Mouse (Mus musculus) right cerebral cortex, postnatal 14 days (tissue): ENCODE data around the gene Mphosph6.

Source experiments
- DNase-seq: peaks from one replicate; pipeline ENCODE4 v3.0.0; 2022

Gene Mphosph6

DNA sequence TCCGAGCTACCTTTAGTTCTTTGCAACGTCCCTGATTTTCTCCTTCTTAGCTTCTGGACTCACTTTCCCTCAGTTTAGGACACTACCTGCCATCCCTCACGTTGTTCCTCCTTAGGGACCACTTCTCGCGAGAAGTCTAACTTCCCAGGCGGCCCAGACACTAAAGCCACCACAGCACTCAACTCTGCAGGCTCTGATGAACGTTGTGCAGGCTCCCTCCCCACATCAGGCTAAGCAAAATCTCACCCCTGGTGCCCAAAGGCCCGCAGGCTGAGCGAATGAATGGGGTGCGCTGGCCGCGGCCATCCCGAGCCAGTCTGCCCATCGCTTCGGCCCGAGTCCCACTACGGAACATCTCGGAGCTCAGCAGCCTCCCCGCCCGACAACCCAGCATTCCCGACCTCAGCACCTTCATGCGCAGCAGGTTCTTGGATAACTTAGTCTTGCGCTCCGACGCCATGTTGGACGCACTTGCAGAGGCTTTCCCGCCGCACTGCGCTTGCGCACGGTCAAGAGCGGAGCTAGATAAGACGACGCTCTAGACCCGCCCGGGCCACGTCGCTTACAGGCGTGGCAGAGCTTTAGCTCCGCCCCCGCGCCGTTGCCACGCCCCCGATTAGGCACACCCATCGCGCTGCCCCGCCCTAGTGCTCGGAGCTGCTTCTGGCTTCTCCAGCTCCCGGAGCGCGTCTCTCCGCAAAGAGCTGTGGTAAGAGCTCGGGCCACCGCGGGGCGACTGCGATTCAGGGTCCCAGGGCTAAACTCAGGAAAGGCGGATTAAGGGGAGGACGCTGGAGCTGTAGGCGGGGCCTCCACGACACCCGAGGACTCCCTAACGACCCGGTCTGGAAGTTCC, at the start of gene Mphosph6:
Mphosph6 (minus strand) TSS at position 501 of the 856 bp plus-strand sequence.
- DNase-seq, result peak; percentile 99

DNA sequence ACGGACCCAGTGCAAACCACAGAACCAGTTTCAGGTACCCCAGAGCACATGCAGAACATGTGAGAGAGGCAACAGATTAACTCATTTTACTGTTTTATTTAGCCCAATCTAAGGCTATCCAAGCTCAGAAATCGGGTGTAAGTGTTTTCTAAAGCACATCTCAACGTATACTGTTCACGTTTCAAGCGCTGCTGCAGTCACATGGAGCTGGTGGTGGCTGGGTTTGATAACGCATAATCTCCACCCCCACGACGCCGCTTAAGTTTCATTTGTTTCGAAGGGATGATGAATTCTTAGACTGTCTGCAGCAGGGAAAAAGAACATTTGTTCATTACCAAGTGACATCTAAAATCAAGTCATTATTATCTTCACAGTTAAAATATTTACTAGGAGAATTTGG, 48.7 kb upstream of the Mphosph6 start:
- DNase-seq, result no peak

DNA sequence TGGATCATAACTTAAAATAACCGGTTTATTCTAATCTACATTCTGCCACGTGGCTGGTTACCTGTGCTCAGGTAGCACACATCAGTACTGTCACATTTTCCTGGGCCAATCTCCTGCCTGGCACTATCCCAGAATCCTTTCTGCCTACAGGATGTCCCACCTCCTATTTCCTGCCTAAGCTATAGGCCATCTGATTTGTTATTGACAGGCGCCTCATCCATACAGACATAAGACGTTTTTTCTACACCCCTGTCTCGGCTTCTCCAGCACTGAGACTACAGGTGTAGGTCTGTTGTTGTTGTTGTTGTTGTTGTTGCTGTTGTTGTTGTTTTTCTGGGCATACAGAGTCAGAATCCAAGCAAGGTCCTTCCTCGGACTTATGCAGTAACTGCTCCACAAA, 46.1 kb upstream of the Mphosph6 start:
- DNase-seq, result no peak

DNA sequence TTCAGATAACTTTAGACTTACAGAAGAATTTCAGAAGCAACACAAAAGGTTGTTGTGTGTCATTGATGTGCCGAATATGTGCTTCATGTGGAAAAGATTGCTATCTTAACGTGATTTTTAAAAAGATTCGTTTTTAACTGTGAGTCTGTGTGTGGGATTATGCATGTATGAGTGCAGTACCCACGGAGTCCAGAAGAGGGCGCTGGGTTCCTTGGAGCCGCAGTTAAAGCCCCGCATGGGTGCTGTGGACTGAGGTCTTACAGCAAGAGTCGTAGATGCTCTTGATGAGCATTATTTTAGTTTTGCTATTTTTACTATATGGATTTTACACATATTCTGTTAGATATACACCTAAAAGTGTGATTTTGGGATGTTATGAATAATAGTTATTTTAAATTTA, 42.0 kb upstream of the Mphosph6 start:
- no peak for DNase-seq

DNA sequence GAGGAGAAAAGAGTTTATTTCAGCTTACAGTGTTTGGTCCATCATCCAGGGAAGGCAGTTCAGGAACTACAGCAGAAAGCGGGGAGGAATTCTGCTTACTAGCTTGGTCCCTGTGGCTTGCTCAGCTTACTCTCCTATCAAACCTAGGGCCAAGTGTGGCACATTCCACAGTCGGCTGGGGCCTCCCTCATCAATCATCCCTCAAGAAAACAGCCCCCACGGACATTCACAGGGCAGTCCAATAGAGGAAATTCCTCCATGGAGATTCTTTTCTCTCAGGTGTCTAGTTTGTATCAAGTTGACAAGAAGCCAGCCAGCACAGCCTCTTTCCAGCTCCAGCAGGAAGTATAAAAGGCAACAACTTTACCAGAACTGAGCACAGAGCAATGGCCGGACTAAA, 11.8 kb upstream of the Mphosph6 start:
- DNase-seq, result no peak

DNA sequence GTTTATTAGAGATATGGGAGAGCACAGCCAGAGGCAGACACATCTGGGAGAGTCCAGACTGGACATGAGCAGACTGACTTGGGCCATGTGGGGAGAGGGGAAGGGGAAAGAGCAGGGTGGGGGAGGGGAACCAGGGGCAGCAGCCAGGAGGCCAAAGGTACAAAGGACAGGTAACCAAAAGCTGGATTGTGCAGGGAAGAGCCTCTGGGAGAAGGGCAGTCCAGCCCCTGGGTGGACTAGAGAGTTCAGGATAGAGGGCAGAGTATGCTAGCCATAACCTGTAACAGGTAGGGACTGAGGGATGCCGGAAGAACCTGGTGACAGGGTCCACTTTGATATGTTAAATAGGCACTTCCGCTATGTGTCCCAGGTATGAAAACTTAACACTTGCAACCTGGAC, 8.9 kb upstream of the Mphosph6 start:
- no peak for DNase-seq

DNA sequence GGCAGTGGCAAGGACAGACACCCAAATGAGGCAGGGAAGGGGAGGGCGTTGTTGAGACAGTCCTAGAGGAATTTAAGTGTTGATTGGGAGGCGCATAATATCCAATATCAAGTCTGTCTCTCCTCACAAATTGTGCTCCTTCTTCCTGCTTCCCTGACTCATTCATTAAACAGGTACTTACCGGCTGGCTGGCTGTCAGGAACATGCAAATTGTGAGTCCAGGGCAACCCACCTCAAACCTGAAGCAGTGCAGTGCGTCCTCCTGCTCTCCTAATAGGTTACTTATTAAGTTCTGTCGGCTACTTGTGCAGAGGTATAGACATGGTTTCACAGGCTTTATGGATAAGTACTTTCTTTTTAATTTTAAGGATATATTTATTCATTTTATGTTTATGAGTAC, 3.7 kb upstream of the Mphosph6 start:
- DNase-seq, result no peak

DNA sequence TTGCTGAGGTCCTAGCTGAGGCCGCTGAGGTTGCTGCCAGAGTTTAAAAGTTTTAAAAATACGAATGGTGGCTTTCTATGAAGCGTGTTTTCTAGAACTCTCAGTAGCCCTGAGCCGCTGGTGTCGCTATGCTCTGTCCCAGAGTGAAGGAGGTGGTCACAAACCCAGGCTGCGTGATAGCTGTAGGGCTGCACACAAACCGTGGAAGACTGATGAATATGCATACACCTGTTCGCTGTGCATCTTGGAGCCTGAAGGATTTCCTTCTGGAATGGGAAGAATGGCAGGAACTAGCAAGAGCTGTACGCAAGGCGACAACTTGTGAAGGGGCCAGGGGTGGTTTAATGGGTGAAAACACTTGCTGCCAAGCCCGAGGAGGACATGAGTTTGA, 551 bp upstream of the Mphosph6 start:
- peak; percentile 15 for DNase-seq

DNA sequence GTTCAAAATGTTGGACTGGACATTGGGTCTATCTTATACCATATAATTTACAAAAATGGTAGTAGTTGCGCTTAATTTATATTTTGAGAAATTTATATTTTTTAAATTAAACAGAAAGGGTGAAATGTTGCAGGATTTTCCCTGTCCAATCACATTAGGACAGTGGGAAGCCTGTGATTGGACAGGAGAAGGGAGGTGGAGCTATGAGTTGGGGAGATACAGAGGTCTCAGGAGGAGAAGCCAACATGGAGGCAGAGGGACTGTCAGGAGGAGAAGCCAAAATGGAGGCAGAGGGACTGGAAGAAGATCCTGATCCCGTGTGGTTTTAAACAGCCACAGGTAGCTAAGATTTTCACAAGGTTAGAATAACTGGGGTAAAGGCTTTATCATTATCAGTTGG, 3.7 kb downstream of the Mphosph6 start:
- no peak for DNase-seq

DNA sequence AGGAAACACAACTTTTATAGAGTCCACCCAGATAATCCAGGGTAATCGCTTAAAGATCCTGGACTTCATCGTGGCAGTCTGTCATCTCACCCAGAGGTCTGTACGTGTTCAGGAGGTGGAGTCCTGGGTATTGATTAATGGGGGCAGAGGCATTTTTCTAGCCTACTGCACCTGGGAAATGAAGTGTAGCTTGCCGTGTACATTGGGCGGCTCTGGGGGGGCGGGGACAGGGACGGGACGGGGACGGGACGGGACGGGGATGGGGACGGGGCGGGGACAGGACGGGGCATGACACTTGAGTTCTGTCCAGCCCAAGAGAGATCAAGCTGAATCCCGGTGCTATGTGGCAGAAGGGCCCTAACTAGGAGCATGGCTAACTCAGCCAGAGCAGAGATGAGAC, 5.3 kb downstream of the Mphosph6 start:
- no peak for DNase-seq

DNA sequence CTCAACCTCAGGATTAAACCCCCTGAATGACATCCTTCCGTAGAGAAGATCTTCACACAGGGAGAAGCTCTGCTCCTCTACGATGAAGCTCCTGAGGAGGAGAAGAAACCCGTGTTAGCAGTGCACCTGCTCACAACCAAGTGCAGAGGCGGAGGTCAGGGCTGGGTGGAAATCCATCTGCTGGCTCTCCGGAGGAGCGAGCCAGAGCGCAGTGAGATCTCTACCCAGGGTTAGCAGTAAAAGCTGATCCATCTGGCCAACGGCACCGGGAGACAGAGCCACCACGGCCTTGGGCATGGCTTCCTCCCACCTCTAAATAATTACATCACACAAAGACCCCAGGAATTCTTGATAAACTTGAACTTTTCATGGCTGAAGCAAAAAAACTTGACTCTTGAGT, 7.2 kb downstream of the Mphosph6 start:
- no peak for DNase-seq

DNA sequence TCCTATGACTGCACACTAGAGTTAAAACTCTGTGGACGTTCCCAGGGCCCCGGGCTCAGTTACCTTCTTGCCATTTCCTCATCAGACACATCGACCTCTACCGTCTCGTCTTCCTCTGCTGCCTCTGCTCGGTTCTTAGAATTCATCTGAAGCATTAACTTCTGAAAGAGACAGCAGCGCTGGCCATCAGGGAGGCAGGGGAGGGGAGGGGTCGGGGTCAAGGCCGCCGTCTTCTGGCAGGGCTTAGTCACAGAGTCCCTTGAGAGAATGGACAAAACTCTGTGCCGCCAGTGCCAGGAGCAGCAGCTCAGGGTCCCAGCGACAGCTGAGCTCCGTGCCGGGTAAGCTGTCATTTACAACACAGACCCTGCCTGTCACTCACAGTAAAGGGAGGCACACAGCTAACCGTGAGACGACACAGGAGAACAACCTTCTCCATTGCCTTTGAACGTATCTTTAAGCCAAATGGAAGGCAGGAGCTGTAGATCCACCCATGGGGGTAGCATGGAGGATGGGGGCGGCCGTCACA, 9.1 kb downstream of the Mphosph6 start:
- no peak for DNase-seq

DNA sequence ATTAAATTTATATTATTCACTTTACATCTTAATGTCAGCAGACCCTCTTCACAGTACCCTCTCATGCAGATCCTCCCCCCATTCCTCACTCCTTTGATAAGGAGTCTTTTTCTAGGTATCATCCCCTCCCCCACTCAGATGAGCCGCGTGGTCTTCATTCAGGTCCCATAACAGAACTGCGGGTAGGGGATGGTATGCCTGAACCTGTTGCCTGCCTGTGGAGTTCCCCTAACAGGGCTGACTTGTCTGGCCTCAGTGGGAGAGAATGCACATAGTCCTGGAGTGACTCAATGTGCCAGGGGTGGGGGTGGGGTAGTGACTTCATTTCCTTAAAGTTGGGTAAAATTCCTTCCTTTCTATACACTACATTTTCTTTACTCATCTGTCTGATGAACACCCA, 15.3 kb downstream of the Mphosph6 start:
- DNase-seq, result no peak

DNA sequence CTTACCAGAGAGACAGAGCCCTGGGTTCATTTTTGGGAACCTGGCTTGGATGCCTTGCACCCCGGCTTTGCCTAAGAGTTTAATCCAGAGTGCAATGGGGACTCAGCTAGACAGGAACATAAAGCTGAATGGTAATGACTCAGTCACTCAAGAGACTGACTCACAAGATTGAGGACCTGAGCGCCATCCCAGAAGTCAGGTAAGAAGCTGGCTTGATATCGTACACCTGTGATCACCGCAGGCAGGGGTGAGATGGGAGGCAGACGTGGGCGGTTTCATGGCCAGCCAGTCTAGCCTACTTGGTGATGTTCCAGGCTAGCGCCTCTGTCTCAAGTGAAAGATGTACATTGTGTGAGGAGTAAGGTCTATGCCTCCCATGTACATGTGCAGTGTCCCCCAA, 18.7 kb downstream of the Mphosph6 start:
- DNase-seq, result no peak

DNA sequence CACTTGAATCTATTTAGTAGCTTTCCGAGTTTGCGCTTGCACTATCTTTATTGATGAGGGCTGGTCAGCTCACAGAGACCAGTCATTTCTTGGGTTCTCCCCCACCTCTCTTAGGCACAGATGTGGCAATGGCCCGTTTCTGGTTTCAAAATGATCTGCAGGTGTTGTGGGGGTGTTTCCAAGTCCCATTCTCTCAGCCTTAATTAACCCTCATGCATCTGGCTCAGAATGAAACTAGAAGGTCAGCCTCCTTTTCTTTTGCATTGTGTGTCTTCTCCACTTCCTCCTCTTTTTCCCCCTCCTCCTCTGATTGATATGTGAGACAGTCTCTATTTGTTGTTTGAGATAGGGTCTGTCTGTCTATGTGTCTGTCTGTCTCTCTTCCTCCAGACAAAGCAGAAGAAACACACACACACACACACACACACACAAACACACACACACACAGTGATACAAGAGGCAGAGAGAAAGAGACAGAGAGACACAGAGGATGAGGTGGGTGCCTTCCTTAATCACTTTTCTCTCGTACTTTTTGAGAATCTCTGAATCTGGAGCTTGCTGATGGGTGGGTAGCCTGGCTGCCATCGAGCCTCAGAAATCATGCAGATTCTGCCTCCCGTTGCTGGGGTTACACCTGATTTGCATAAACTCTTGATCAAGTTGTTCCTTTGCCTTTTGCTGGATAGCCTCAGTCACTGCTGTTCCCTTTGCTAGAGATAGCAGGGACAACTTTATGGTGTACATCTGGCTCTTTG, 20.2 kb downstream of the Mphosph6 start:
- DNase-seq, result no peak

DNA sequence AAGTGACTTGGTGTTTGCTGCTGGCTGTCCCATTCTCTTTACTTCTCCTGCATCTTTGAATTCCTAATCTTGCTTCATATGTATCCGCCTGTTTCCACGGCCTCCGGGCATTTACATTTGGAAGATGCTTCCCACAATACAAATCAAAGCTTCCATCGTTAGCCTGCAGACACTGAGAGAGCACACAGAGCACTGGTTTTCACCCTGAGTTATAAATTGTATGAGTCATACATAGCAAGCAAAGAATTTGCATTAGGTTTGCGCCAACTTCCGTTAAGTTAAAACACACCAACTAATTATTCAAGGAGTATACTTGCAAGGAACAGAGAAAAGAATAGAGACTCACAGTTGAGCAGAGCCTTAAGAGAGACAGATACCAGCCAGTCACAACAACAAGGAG, 22.4 kb downstream of the Mphosph6 start:
- DNase-seq, result no peak

DNA sequence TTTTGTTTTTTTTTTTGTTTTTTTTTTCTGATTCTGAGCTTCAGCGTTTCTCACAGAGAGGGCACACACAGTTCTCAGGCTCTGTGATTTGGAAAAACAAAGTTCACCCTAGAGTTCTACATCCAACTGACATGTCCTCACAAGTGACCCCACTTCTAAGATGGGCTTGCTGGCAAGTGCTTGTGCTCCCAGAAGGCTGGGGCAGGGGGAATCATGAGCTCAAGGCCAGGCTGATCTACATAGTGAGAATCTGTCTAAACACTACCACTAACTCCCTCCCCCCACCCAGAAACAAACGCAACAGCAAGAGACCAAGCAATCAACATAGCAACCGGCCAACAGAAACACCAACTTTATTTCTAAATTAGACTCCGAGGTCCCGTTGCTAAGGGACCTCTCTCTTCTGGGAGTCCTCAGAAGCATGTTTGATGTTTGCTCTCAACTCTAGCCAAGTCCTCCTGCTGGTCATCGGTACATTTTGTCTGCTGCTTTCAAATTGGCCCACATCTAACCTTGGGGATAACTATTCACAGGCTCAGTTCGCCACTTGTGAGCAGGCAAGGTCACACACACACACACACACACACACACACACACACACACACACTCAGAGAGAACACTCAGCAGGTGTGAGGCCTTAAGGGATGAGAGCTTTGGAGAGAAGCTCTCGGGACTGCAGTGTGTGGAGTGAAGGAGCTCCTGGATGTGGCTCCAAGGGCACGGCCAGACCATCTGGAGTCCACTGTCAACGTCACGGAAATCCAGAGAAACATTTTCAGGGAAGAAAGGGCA, 23.0 kb downstream of the Mphosph6 start:
- DNase-seq, result no peak

DNA sequence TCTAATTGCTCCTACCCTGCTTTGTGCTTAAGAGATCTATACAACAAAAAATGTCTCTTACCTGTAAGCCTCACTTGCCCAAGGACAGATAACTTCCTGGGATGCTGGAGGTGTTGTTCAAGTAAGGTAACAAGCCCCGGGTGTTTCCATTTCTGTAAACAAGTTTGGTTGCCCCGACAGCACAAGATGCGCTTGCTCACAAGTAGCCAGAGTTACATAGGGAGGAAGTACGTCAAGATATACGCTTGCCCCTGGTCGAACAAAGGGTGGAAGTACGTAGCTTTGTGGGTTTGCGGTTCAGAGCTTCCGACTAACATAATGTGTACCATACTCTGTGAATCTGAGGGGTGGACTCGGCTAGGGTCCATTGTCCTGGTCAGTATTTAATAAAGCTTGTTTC, 25.7 kb downstream of the Mphosph6 start:
- DNase-seq, result no peak

DNA sequence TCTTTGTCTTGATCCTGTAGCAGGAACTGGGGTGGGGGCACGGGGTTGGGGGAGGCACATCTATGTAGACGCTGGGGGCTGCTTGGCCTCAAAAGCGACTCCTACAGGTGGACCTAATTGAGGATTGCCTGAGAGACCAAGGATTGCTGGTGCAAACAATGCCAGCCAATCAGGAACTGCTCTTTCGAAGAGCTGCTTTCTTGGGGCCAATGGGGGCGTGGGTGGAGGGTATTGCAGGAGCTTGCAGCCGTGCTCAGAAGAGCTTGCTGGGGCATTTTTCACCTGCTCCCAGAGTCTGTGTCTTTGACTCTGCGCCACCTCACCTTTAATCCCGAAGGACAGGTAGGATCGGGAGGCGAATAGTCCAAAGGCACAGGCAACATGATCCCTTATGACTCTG, 26.1 kb downstream of the Mphosph6 start:
- DNase-seq, result no peak

DNA sequence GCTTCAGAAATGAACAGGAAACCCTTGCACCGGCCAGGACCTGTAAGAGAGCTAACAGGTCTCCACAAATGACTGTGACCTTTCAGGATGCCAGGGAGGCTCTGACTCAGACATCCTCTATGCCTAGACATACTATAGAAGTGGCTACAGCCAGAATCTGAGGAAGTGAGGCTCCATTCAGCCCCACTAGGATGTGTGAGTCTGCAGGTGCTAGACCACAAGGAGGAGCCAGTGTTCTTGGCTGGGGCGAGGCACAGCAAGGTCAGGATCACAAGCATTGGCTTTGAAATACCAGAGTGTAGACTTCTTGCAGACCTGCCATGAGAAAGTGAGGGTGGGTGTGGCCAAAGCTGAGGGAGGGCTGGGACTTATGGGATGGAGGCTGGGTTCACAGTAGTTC, 29.1 kb downstream of the Mphosph6 start:
- DNase-seq, result no peak

DNA sequence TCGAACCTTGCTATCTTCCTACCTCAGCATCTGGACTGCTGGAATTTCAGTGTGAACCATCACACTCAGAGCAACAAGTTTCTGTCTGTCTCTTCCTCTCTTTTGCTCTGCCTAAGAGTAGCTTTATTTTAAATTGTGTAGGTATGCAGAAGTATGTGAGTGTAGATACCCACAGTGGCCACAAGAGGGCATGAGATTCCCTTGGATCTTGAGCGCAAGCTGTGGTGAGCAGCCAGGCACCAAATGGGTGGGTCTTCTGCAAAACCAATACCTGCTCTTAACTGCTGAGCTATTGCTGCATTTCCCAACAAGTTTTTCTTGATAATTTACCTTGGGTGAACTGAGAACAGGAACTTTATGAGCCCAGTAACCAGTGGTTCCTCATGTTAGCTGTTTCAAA, 29.6 kb downstream of the Mphosph6 start:
- peak; percentile 40 for DNase-seq

DNA sequence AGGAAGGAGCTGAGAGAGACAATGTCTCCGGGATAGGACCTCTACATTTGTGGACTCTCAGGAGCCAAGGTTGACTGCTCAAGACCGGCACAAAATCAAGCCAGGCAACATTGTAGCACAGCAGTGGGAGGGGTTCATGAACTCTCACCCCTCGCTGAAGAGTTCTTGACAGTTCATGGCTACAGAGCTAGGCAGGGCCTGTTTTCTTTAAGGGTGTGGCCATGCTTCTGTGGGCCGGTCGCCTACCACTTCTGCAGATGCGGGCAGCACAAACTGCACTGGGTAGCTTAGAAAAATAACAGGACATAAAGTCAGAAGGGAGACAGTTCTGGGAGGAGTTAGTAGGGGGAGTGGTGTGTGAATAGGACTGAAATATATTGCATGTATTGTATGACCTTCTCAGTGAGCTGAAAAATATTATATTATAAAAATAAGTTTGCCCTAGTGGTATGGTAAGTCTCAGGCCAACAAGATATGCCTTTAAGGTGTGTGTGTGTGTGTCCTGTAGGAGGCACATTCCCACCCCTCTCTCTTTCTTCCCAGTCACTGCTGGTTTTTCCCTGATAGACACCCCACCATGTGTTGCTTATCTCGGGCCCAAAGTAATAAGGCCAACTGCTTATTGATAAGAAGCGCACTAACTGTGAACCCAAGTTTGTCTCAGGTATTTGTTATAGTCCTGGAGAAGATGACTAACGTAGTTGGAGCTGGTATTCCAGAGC, 30.5 kb downstream of the Mphosph6 start:
- no peak for DNase-seq

DNA sequence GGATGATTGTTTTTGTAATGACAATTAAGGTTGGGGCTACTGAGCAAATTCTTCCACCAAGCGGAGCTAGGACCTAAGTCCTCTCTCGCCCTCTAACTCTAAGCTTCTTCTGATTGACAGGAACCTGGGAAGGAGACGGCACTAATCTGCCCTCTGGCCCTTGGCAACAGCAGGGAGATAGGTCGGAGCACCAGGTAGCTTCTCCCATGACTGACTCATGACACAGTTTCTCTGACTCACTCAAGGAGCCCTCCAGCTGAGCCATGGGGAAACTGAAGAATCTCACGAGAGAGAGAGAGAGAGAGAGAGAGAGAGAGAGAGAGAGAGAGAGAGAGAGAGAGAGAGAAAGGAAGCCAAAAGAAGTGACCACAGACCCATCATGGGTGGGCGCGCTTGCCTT, 32.8 kb downstream of the Mphosph6 start:
- no peak for DNase-seq
